Mouse (Mus musculus) hindbrain, embryonic 14.5 days (tissue): Measurements from ENCODE around the gene 4930442H23Rik. TPM values are rescaled to one million over a fixed set of nuclear protein-coding genes. Genes with fewer than 3 reads are reported as not detected.

Source experiments
- ATAC-seq: fragments of 200-750 bp; cut with Nextera tagmentation; 2 replicates; pipeline ENCODE4 v1.8.0; 2017; ENCODE audit warnings: moderate number of reproducible peaks, mild to moderate bottlenecking, moderate TSS enrichment, moderate library complexity; ENCODE audit not compliant: low FRiP score
- DNase-seq: peaks from one replicate; pipeline ENCODE4 v3.0.0-alpha.2; 2015; ENCODE audit warnings: low spot score
- H3K27ac ChIP-seq: fragments of 300-500 bp; sonication (generic); 2 replicates; pipeline ENCODE4 v1.5.1; 2014; ENCODE audit warnings: mild to moderate bottlenecking, moderate library complexity
- H3K27me3 ChIP-seq: fragments of 300-500 bp; sonication (generic); 2 replicates; pipeline ENCODE4 v1.6.1; 2014; ENCODE audit warnings: mild to moderate bottlenecking, low read length, mixed read lengths; ENCODE audit not compliant: control insufficient read depth, insufficient read depth
- H3K36me3 ChIP-seq: fragments of 300-500 bp; sonication (generic); replicated peaks from 2 replicates; pipeline ENCODE4 v1.6.1; 2014; ENCODE audit not compliant: control insufficient read depth, insufficient read depth
- H3K4me1 ChIP-seq: fragments of 300-500 bp; sonication (generic); replicated peaks from 2 replicates; pipeline ENCODE4 v1.6.1; 2014; ENCODE audit warnings: antibody characterized with exemption, low read length, mixed read lengths; ENCODE audit not compliant: control insufficient read depth, insufficient read depth
- H3K4me2 ChIP-seq: fragments of 300-500 bp; sonication (generic); replicated peaks from 2 replicates; pipeline ENCODE4 v1.6.1; 2014; ENCODE audit warnings: mild to moderate bottlenecking, moderate library complexity
- H3K4me3 ChIP-seq: fragments of 300-500 bp; sonication (generic); replicated peaks from 2 replicates; pipeline ENCODE4 v1.5.1; 2014; ENCODE audit warnings: mild to moderate bottlenecking, low read length
- H3K9ac ChIP-seq: fragments of 300-500 bp; sonication (generic); 2 replicates; pipeline ENCODE4 v1.6.1; 2014
- H3K9me3 ChIP-seq: fragments of 300-500 bp; sonication (generic); 2 replicates; pipeline ENCODE4 v1.6.1; 2016; ENCODE audit warnings: low read length; ENCODE audit not compliant: control insufficient read depth
- WGBS: fragments of 180-500 bp; shearing (Covaris S2); extraction: QIAGEN DNeasy Blood & Tissue Kit; methylation state at CpG from one replicate; pipeline ENCODE4 v1.1.7; 2014; 5-methylcytosine and 5-hydroxymethylcytosine counted together
- polyA plus RNA-seq: library from polyadenylated mRNA; unstranded; fragments of >200 nt; fragmentation: Nextera tagmentation; extraction: Ambion mirVana; gene quantifications from 2 replicates; pipeline ENCODE4 v1.2.1, GENCODE M21; 2014

4930442H23Rik gene
- polyA plus RNA-seq, 1 experiment from 2014 or later, result not detected

GRCm38 (mm10) chr10:81144667-81145066 lies 39.0 kb downstream of the 4930442H23Rik start:
- Histone ChIP-seq H3K4me1 (peaks cover 14% of the 10 kb centered on the region), H3K9me3 (no peaks in the 10 kb centered on the region), H3K27me3 (no peaks in the 10 kb centered on the region), H3K27ac (no peak overlapping the region), H3K9ac (no peak overlapping the region), H3K4me3 (no peak overlapping the region), H3K4me2 (no peak overlapping the region), H3K36me3 (peaks cover 61% of the 10 kb centered on the region)
- no peak for DNase-seq
- WGBS, result 92% methylated on average over 27 of the region's 27 CpGs
- no peak for ATAC-seq

DNA sequence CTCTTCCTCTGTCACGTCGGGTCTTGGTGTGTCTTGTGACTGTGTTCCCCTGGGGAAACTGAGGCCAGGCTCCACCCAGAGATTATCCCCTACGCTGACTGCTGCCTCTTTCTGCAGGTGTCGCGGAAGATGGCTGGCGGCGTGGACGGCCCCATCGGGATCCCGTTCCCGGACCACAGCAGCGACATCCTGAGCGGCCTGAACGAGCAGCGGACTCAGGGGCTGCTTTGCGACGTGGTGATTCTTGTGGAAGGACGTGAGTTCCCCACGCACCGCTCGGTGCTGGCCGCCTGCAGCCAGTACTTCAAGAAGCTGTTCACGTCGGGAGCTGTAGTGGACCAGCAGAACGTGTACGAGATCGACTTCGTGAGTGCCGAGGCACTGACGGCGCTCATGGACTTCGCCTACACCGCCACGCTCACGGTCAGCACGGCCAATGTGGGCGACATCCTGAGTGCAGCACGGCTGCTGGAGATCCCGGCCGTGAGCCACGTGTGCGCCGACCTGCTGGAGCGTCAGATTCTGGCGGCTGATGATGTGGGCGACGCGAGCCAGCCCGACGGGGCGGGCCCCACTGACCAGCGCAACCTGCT lies 39.7 kb downstream of the 4930442H23Rik start:
- DNase-seq (no peak), ATAC-seq (no peak)
- H3K9ac ChIP-seq, result no peak overlapping the region
- no peaks in the 10 kb centered on the region for H3K27me3 ChIP-seq
- 97% methylated on average over 52 of the region's 52 CpGs for WGBS
- H3K4me1 ChIP-seq, result peaks cover 21% of the 10 kb centered on the region
- H3K27ac ChIP-seq, result no peak overlapping the region
- no peaks in the 10 kb centered on the region for H3K9me3 ChIP-seq
- H3K36me3 ChIP-seq, result peaks cover 54% of the 10 kb centered on the region
- H3K4me2 ChIP-seq, result no peak overlapping the region
- H3K4me3 ChIP-seq, result no peak overlapping the region

DNA sequence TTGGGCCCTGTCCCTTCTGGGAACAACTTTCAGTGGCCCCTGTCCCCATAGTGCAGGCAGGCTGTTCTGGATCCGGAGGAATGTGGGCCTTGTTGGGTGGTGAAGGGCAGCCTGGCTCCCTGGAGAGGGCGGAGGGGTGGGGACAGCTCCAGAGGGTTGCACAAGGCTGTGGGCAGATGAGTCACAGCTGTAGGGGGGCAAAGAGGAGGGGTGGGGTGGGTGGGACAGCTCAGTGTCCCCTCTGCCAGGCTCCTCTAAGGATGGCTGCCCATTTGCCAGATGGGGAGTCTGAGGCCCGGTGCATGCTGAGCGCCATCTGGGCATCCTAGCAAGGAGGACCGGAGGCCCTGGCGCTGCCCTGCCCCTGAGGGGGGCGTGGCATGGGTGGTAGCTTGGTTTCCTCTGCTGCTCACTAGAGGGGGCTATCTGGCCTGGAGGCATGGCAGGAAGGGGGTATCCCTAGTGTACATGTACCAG lies 40.5 kb downstream of the 4930442H23Rik start:
- DNase-seq, result no peak
- 90% methylated on average over 6 of the region's 7 CpGs for WGBS

DNA sequence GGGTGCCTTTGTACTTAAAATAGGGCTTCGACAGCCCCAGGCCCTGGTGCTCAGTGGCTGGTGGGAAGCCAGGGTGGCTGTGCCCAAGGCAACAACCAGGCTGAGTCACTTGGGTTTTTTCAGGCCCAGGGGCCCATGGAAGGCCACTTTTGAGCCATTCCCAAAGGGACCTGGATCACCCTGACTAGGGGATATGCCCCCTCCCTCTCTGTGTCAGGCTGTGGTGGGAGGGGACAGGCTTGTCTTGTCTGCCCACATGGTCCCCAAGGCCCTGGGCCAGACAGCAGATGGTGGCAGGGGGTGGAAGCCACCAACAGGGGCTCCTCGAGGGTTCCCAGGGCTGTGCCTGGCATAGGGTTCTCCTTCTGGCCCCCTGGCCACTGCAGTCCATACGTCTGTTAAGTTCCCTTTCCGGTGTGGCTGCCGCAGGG lies 41.1 kb downstream of the 4930442H23Rik start:
- no peak for DNase-seq
- Histone ChIP-seq H3K4me1 (peaks cover 29% of the 10 kb centered on the region), H3K4me3 (no peak overlapping the region), H3K4me2 (no peak overlapping the region), H3K9me3 (no peaks in the 10 kb centered on the region), H3K36me3 (peaks cover 41% of the 10 kb centered on the region), H3K27me3 (no peaks in the 10 kb centered on the region), H3K9ac (no peak overlapping the region), H3K27ac (no peak overlapping the region)
- WGBS, result 52% methylated on average over 5 of the region's 5 CpGs
- ATAC-seq, result no peak

More for the DNA sequence above, 40.5 kb downstream of the 4930442H23Rik start:
- H3K4me1 ChIP-seq, result peaks cover 28% of the 10 kb centered on the region
- no peaks in the 10 kb centered on the region for H3K9me3 ChIP-seq
- H3K4me2 ChIP-seq, result no peak overlapping the region
- H3K27ac ChIP-seq, result no peak overlapping the region
- H3K27me3 ChIP-seq, result no peaks in the 10 kb centered on the region
- no peak for ATAC-seq
- H3K36me3 ChIP-seq, result peaks cover 47% of the 10 kb centered on the region
- H3K4me3 ChIP-seq, result no peak overlapping the region
- H3K9ac ChIP-seq, result no peak overlapping the region

DNA sequence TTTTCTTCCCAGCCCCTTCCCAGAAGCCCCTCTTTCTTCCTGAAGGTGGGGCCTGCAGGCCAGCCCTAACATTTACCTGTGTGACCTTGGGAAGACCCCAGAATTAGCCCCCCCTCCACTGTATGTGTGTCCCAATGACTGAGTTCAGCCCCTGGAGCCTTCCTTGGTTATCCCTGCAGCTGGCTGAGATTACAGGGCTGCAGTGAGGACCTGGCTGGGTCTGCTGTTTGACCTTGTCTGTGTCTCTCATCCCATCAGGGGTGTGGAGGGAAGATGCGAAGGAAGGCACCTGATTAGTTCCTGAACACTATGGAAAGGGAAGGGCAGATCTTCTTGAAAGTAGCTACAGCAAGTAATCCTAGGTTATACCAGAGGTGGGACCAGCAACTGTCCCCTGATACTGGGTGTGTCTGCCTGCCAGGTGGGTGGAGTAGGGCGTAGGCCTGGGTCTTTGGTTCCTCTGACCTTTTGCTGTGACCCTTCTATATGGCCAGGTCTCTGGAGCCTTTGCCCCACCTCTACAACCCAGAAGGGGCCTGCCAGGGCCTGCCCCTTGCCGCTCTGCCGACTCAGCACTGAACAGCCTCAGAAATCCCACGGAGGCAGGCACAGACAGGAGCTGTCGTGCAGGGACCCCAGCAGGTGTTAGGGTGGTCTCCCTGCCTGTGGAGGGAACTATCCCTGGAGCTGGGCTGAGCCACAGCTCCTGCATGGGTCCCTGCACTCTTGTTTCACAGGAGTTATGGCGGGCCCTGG lies 42.0 kb downstream of the 4930442H23Rik start:
- H3K4me2 ChIP-seq, result no peak overlapping the region
- H3K9ac ChIP-seq, result 0 out of 2 replicates have a peak overlapping the region, but pooled peaks have one; percentile 19
- H3K4me3 ChIP-seq, result no peak overlapping the region
- H3K27me3 ChIP-seq, result no peaks in the 10 kb centered on the region
- ATAC-seq (no peak), DNase-seq (no peak)
- H3K9me3 ChIP-seq, result no peaks in the 10 kb centered on the region
- H3K36me3 ChIP-seq, result peaks cover 31% of the 10 kb centered on the region
- 72% methylated on average over 7 of the region's 7 CpGs for WGBS
- no peak overlapping the region for H3K27ac ChIP-seq
- peaks cover 29% of the 10 kb centered on the region for H3K4me1 ChIP-seq

- peaks cover 29% of the 10 kb centered on the region for H3K4me1 ChIP-seq
- no peaks in the 10 kb centered on the region for H3K27me3 ChIP-seq
- peak overlapping the region; percentile 20; the same call in 1 of the 2 replicates for H3K9ac ChIP-seq
- ATAC-seq, result no peak
- H3K36me3 ChIP-seq, result peaks cover 24% of the 10 kb centered on the region
- H3K9me3 ChIP-seq, result no peaks in the 10 kb centered on the region
- no peak for DNase-seq
- 67% methylated on average over 10 of the region's 10 CpGs for WGBS
- H3K4me3 ChIP-seq, result no peak overlapping the region
- H3K27ac ChIP-seq, result no peak overlapping the region
- peak overlapping the region; percentile 3 for H3K4me2 ChIP-seq
Measured at GRCm38 (mm10) chr10:81140717-81141454, 42.8 kb downstream of the 4930442H23Rik start.

DNA sequence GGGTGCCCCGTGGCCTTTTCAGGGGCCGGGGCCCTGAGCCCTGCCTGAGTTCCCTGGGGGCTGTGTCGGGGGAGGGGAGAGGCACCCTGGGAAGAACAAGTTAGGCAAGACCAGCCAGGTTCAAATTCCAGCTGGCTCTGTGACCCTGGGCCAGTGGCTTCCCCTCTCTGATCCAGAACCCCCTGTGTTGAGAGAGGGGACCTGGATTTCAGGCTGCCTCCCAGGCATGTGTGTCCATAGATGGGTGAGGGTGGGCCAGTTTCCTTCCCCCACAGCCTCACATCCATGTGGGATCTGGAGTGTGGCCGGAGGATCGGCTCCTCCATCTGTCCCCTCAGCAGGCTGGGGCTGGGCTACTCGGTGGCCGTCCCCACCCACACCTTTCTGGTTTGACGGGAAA lies 43.6 kb downstream of the 4930442H23Rik start:
- ATAC-seq, result no peak

DNA sequence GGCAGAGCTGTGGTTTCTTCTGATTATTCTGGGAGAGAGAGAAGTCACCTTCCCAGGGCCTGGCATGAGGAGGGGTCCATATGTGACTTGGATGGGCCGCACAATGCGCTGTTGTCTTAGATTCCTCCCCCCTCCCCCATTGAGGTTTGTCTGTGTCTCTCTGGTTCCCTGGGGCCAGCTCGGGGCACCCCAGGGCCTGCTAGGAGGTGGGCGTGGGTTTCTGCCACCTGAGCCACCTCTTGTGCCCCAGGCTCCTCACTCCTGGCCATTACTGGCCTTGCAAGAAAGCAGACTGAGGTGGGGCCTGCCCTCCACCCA lies 44.2 kb downstream of the 4930442H23Rik start:
- Histone ChIP-seq H3K27me3 (peaks cover 12% of the 10 kb centered on the region; the same call in 1 of the 2 replicates), H3K4me1 (peaks cover 29% of the 10 kb centered on the region), H3K36me3 (peaks cover 10% of the 10 kb centered on the region), H3K9ac (peak overlapping the region; percentile 80; the same call in 1 of the 2 replicates), H3K27ac (no peak overlapping the region), H3K9me3 (no peaks in the 10 kb centered on the region), H3K4me3 (no peak overlapping the region), H3K4me2 (peak overlapping the region; percentile 91)
- DNase-seq (no peak), ATAC-seq (no peak)
- 76% methylated on average over 4 of the region's 4 CpGs for WGBS

More for the DNA sequence above, 43.6 kb downstream of the 4930442H23Rik start:
- Histone ChIP-seq H3K4me3 (no peak overlapping the region), H3K4me1 (peaks cover 29% of the 10 kb centered on the region), H3K4me2 (peak overlapping the region; percentile 3), H3K27ac (no peak overlapping the region), H3K27me3 (peaks cover 7% of the 10 kb centered on the region; the same call in 1 of the 2 replicates), H3K9ac (peak overlapping the region; percentile 20; the same call in 1 of the 2 replicates), H3K9me3 (no peaks in the 10 kb centered on the region), H3K36me3 (peaks cover 15% of the 10 kb centered on the region)
- 69% methylated on average over 8 of the region's 8 CpGs for WGBS
- no peak for DNase-seq
